Mouse (Mus musculus) bone marrow, adult 2 months (tissue): Measurements from ENCODE around the gene Bmpr1a. TPM values are rescaled to one million over a fixed set of nuclear protein-coding genes. Genes with fewer than 3 reads are reported as not detected.

Experiments used
- H3K27ac ChIP-seq: fragments of 200-500 bp; 2 replicates; pipeline ENCODE4 v1.5.1; 2012; ENCODE audit warnings: low read depth, mild to moderate bottlenecking, control low read depth, inconsistent platforms, low read length; ENCODE audit not compliant: control insufficient read depth, poor library complexity, insufficient read depth
- H3K4me1 ChIP-seq: fragments of 200-500 bp; 2 replicates; pipeline ENCODE4 v1.6.1; 2011; ENCODE audit warnings: low read length; ENCODE audit not compliant: control insufficient read depth, insufficient read depth
- H3K4me3 ChIP-seq: fragments of 200-500 bp; replicated peaks from 2 replicates; pipeline ENCODE3; 2011; ENCODE audit warnings: mild to moderate bottlenecking, low read depth, low read length, control low read depth; ENCODE audit not compliant: control insufficient read depth
- CTCF ChIP-seq: fragments of 200-500 bp; IDR thresholded peaks from 2 replicates; pipeline ENCODE4 v1.5.1; 2011; ENCODE audit warnings: low read length, control low read depth; ENCODE audit not compliant: control insufficient read depth, insufficient read depth
- POLR2A ChIP-seq: fragments of 200-500 bp; IDR thresholded peaks from 2 replicates; pipeline ENCODE4 v1.6.1; 2011; ENCODE audit warnings: low read depth, mild to moderate bottlenecking, control low read depth, low read length, borderline replicate concordance; ENCODE audit not compliant: control insufficient read depth
- WGBS: fragments of 180-500 bp; shearing (Covaris S2); methylation state at CpG from one replicate; pipeline ENCODE4 v1.1.7; 2018; 5-methylcytosine and 5-hydroxymethylcytosine counted together
- polyA plus RNA-seq: library from polyadenylated mRNA; stranded (reverse); fragments of >200 nt; gene quantifications from 2 replicates; pipeline ENCODE4 v1.2.4, GENCODE M21; 2011; ENCODE audit warnings: low replicate concordance; ENCODE audit not compliant: missing spikeins, insufficient read depth, insufficient read length

Bmpr1a gene
- polyA plus RNA-seq: 0.57 and 5.9 TPM in 2 replicates

GRCm38 (mm10) chr14:34503325-34503647 lies at the start of gene Bmpr1a:
Bmpr1a (minus strand) TSS chr14:34503341.
- Histone ChIP-seq H3K27ac (peak within 1 kb of the TSS; percentile 65; the same call in 1 of the 2 replicates), H3K4me3 (peak within 1 kb of the TSS; percentile 51), H3K4me1 (no peaks in the 10 kb centered on the region)
- TF ChIP-seq CTCF: no peak
- TF ChIP-seq POLR2A: no peak
- 10% methylated on average over 15 of the region's 15 CpGs for WGBS

GRCm38 (mm10) chr14:34552226-34552625 lies 49.1 kb upstream of the Bmpr1a start:
- 71% methylated on average over 5 of the region's 5 CpGs for WGBS
- Histone ChIP-seq H3K4me3 (no peak overlapping the region), H3K27ac (no peak overlapping the region), H3K4me1 (no peaks in the 10 kb centered on the region; the same call in 1 of the 2 replicates)
- TF ChIP-seq CTCF (no peak), POLR2A (no peak)

- Histone ChIP-seq H3K27ac (no peak overlapping the region), H3K4me1 (no peaks in the 10 kb centered on the region; the same call in 1 of the 2 replicates), H3K4me3 (peak overlapping the region; percentile 34)
- WGBS: under 1% methylated on average over 55 of the region's 55 CpGs
- TF ChIP-seq POLR2A (no peak), CTCF (peak; percentile 63)
Observed at GRCm38 (mm10) chr14:34549004-34549671, 46.0 kb upstream of the Bmpr1a start.

- WGBS: 2% methylated on average over 27 of the region's 27 CpGs
- Histone ChIP-seq H3K4me1 (no peaks in the 10 kb centered on the region; the same call in 1 of the 2 replicates), H3K4me3 (peak overlapping the region; percentile 14), H3K27ac (no peak overlapping the region)
- TF ChIP-seq POLR2A (no peak), CTCF (no peak)
Observed at GRCm38 (mm10) chr14:34548391-34549001, 45.4 kb upstream of the Bmpr1a start.

GRCm38 (mm10) chr14:34544545-34544944 lies 41.4 kb upstream of the Bmpr1a start:
- WGBS: 67% methylated on average over 2 of the region's 2 CpGs
- H3K27ac ChIP-seq: no peak overlapping the region
- no peak overlapping the region for H3K4me3 ChIP-seq
- H3K4me1 ChIP-seq: no peaks in the 10 kb centered on the region; the same call in 1 of the 2 replicates
- no peak for TF ChIP-seq CTCF

GRCm38 (mm10) chr14:34544001-34544400 lies 40.9 kb upstream of the Bmpr1a start:
- Histone ChIP-seq H3K27ac (no peak overlapping the region), H3K4me1 (no peaks in the 10 kb centered on the region; the same call in 1 of the 2 replicates), H3K4me3 (no peak overlapping the region)
- WGBS: 85% methylated on average over 6 of the region's 6 CpGs
- no peak for TF ChIP-seq POLR2A
- no peak for TF ChIP-seq CTCF

- Histone ChIP-seq H3K27ac (no peak overlapping the region), H3K4me3 (no peak overlapping the region), H3K4me1 (no peaks in the 10 kb centered on the region; the same call in 1 of the 2 replicates)
- no peak for TF ChIP-seq CTCF
- TF ChIP-seq POLR2A: no peak
- 75% methylated on average over 6 of the region's 6 CpGs for WGBS
Observed at GRCm38 (mm10) chr14:34543596-34543995, 40.5 kb upstream of the Bmpr1a start.

GRCm38 (mm10) chr14:34541896-34542295 lies 38.8 kb upstream of the Bmpr1a start:
- Histone ChIP-seq H3K4me1 (no peaks in the 10 kb centered on the region), H3K4me3 (no peak overlapping the region), H3K27ac (no peak overlapping the region)
- no peak for TF ChIP-seq CTCF
- TF ChIP-seq POLR2A: no peak
- WGBS: 82% methylated on average over 5 of the region's 5 CpGs

- no peak for TF ChIP-seq CTCF
- no peak for TF ChIP-seq POLR2A
- no peak overlapping the region for H3K27ac ChIP-seq
- no peaks in the 10 kb centered on the region for H3K4me1 ChIP-seq
- H3K4me3 ChIP-seq: no peak overlapping the region
- 9% methylated on average over 17 of the region's 17 CpGs for WGBS
Observed at GRCm38 (mm10) chr14:34540685-34541162, 37.6 kb upstream of the Bmpr1a start.
